Mouse (Mus musculus) kidney, postnatal 14 days (tissue): Measurements from ENCODE around the gene Foxe3.

Experiments
- DNase-seq: peaks from one replicate; pipeline ENCODE4 v3.0.0; 2022; ENCODE audit warnings: mixed read lengths

Foxe3 gene

GRCm38 (mm10) chr4:114913594-114913962 lies 12.2 kb downstream of the Foxe3 start:
- DNase-seq: peak; percentile 66

- DNase-seq: no peak
These were observed 12.9 kb downstream of the Foxe3 start for GRCm38 (mm10) chr4:114912705-114913593.

- peak; percentile 47 for DNase-seq
These were observed 16.0 kb downstream of the Foxe3 start for GRCm38 (mm10) chr4:114909602-114910484.

DNA sequence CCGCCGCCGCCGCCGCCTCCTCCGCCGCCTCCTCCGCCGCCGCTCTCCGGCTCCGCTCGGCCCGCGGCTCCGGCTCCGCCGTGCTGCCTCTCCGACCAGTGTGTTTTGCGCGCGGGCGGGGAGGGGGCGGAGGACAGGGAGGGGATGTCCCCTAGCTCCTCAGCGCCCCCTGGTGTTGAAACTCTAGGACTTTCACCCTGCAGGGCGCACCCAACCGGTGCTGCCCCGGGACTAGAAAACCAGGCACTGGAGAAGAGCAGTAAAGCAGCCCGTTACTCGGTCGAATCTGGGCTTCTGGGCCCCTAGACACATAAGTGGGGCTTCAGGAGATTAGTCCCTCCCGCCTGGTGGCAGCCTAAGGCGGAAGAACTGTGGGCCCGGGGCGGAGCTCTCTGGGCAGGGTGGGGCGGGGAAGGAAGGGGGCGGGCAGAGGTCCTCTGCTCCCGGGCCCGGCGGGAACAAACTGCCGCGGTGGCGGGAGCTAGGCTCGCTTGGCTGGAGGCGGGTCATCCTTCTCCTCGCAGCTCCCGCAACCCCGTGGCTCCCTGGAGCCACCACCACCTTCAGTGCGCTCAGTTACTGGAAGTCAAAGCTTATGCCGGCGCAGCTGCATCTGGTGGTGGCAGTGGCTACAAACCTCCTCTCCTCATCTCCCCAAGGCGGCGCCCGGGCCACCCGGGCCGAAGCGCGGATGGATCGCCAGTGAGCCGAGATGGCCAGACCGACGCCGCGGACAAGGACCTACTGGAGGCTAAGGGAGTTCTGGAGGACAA lies 16.8 kb downstream of the Foxe3 start, which contains the start of gene Foxd2:
Foxd2 (minus strand) TSS at position 45 of the 773 bp plus-strand sequence.
- peak; percentile 91 for DNase-seq

GRCm38 (mm10) chr4:114907951-114908828 lies 17.6 kb downstream of the Foxe3 start:
- DNase-seq: no peak

GRCm38 (mm10) chr4:114907056-114907917 lies 18.5 kb downstream of the Foxe3 start:
- DNase-seq: peak; percentile 23

DNA sequence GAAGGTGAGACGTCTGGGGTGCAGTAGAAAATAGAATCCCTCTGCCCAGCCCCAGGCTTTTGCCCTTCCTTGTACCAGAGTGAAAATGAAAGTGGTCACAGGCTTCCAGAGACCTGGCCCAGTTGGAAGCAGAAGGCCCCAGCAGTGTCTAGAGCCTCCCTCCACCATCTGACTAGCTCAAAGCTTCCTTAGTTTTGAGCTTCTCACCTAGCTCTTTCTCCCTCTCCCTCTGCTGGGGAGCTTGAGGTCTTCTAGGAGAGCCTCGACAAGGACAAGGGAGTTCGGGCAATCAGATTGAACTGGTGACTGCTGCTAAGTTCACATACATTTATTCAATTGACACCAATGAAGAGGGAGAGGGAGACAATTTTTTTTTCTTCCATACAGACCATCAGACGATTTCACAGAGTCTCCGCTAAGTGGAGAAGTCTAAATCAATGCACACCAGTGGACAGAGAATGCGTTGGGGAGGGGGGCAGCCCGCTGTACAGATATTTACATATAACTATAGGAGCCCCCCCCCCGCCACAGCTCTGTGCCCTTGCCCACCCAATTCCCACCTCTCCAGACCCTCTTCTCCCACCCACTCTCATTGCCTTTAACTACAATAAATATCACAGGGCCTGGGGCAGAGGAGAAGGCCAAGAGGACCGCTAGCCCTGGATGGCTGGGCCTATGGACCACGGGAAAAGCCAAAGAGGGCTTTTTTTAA lies 19.7 kb downstream of the Foxe3 start:
- DNase-seq: no peak

- no peak for DNase-seq
These were observed 20.3 kb downstream of the Foxe3 start for GRCm38 (mm10) chr4:114905501-114905900.

GRCm38 (mm10) chr4:114903422-114903782 lies 22.4 kb downstream of the Foxe3 start:
- DNase-seq: no peak

- no peak for DNase-seq
These were observed 23.0 kb downstream of the Foxe3 start for GRCm38 (mm10) chr4:114902641-114903421.

DNA sequence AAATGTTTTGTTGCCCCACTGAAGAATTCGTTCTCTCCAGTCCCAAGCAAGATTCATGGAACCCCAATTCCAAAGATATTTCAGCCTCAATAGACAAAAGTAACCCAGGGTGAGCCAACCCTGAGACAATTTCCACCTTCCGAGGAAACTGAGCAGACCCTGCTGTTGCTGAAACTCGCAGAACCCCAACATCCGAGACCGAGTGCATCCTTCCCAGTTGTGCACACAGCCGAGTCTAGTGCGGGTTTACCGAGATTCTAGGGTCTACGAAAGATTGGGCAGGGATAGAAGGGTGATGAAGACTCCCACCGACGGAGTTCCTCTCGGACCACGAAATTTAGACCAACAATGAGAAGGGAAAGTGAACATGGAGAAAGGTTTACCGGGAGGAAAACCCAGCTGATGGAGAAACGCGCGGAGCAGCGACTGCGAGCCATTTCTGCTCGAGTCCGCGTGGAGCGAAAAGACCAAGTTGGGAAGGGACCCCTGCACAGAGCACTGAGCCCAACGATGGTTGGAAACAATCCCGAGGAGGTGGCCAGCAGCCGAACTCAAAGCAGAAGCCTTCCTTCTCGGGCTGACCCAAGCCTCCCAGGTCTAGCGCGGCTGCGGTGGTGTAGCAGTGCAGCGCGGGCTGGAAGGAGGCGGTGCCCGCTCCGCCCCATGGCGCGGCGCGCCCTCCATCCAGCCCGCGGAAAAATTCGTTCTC lies 24.0 kb downstream of the Foxe3 start:
- peak; percentile 23 for DNase-seq

- DNase-seq: no peak
These were observed 24.8 kb downstream of the Foxe3 start for GRCm38 (mm10) chr4:114900866-114901642.

DNA sequence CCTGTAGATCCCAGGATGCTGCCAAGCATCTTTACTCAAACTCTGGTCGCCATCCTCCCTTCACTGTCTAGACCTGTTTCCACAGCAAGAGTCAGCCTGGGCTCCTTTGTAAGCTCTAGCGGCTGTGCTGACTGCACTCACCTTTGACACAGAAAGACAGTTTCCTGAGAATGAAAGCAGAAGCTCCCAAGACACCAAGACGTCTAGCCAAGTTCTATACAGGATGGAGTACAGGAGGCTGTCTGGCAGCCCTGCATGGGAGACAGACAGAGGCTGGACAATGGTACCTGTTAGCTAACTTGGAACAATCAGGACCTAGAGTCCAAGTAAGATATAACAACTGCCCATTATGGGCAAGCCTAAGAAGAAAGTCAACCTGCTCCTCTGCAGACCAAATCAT lies 25.9 kb downstream of the Foxe3 start:
- no peak for DNase-seq

DNA sequence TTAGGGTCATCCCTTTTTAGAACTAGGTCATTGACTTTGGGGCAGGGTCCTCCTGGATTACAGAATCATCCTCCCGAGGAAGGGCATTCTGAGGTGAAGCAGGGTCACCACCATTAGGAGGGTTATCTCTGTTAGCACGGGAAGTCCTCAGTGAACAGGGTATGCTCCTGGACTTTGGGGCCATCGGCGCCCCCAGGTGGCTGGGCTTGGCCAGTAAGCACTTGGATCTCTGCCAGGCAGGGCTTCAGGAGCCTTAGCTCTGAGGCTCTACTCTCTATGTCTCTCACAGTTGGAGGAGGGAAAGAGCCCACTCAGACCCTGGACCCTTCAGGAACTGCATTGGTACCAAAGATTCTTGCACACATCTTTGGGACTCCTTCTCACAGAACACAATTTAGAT lies 28.0 kb downstream of the Foxe3 start:
- peak; percentile 38 for DNase-seq

- DNase-seq: no peak
These were observed 43.6 kb downstream of the Foxe3 start for GRCm38 (mm10) chr4:114882232-114882631.

- DNase-seq: no peak
These were observed 49.3 kb downstream of the Foxe3 start for GRCm38 (mm10) chr4:114876441-114876972.
